Mouse (Mus musculus) right cerebral cortex, postnatal 14 days (tissue): ENCODE measurements at regions not wholly inside any gene's neighbourhood (a gene's known extent, or its start where the extent isn't known, plus 50 kb on each side); places are given as distances from the start of the nearest gene placed in this dataset.

ENCODE experiments used
- DNase-seq: peaks from one replicate; pipeline ENCODE4 v3.0.0; 2022

GRCm38 (mm10) chr10:81996742-81997536 is 51.0 kb upstream of the Zfp873 start:
- peak; percentile 63 for DNase-seq
